Mouse (Mus musculus) lung, adult 2 months (tissue): ENCODE results near the gene Zbtb45. TPM values are rescaled to one million over a fixed set of nuclear protein-coding genes. Genes with fewer than 3 reads are reported as not detected.

Experiments used
- DNase-seq: peaks from one replicate; pipeline ENCODE4 v3.0.0; 2022
- H3K4me1 ChIP-seq: fragments of 200-500 bp; 2 replicates; pipeline ENCODE4 v1.6.1; 2011; ENCODE audit warnings: low read length; ENCODE audit not compliant: control insufficient read depth, insufficient read depth
- H3K4me3 ChIP-seq: fragments of 200-500 bp; replicated peaks from 2 replicates; pipeline ENCODE3; 2011; ENCODE audit warnings: low read depth, mild to moderate bottlenecking, control low read depth, low read length; ENCODE audit errors: extremely low read depth
- CTCF ChIP-seq: fragments of 200-500 bp; IDR thresholded peaks from 2 replicates; pipeline ENCODE4 v1.5.1; 2011; ENCODE audit warnings: mild to moderate bottlenecking, low read length, control low read depth; ENCODE audit not compliant: insufficient read depth
- POLR2A ChIP-seq: fragments of 200-500 bp; IDR thresholded peaks from 2 replicates; pipeline ENCODE4 v1.6.1; 2011; ENCODE audit warnings: low read depth, mild to moderate bottlenecking, control low read depth, low read length, borderline replicate concordance; ENCODE audit errors: extremely low read depth
- WGBS: fragments of 180-500 bp; shearing (Covaris S2); methylation state at CpG from one replicate; pipeline ENCODE4 v1.1.7; 2018; 5-methylcytosine and 5-hydroxymethylcytosine counted together
- polyA plus RNA-seq: library from polyadenylated mRNA; depleted of rRNA; stranded (reverse); fragments of >200 nt; gene quantifications from 2 replicates; pipeline ENCODE4 v1.2.3, GENCODE M21; 2012

The Zbtb45 gene
- polyA plus RNA-seq, 1 experiment, result 23.5 TPM

GRCm38 (mm10) chr7:13043445-13044253, 33.8 kb upstream of the Zbtb45 start:
- DNase-seq, result no peak
- TF ChIP-seq CTCF, result no peak
- no peak for TF ChIP-seq POLR2A

GRCm38 (mm10) chr7:13043120-13043444, 33.2 kb upstream of the Zbtb45 start:
- no peak overlapping the region for H3K4me3 ChIP-seq

More at GRCm38 (mm10) chr7:13043445-13044253, 33.8 kb upstream of the Zbtb45 start:
- 8% methylated on average over 88 of the region's 88 CpGs for WGBS
- H3K4me1 ChIP-seq, result peaks cover 8% of the 10 kb centered on the region; the same call in 1 of the 2 replicates
- no peak overlapping the region for H3K4me3 ChIP-seq

GRCm38 (mm10) chr7:13042511-13042910, 32.7 kb upstream of the Zbtb45 start:
- 76% methylated on average over 6 of the region's 6 CpGs for WGBS
- peaks cover 8% of the 10 kb centered on the region; the same call in 1 of the 2 replicates for H3K4me1 ChIP-seq
- H3K4me3 ChIP-seq, result no peak overlapping the region
- no peak for TF ChIP-seq POLR2A
- TF ChIP-seq CTCF, result no peak
- DNase-seq, result no peak

More at GRCm38 (mm10) chr7:13043120-13043444, 33.2 kb upstream of the Zbtb45 start:
- no peak for DNase-seq
- TF ChIP-seq CTCF (no peak), POLR2A (no peak)
- 56% methylated on average over 16 of the region's 16 CpGs for WGBS
- H3K4me1 ChIP-seq, result peaks cover 8% of the 10 kb centered on the region; the same call in 1 of the 2 replicates

- Histone ChIP-seq H3K4me1 (peaks cover 8% of the 10 kb centered on the region), H3K4me3 (no peak overlapping the region)
- 96% methylated on average over 1 of the region's 1 CpGs for WGBS
- DNase-seq, result no peak
- TF ChIP-seq POLR2A (no peak), CTCF (no peak)
Measured at GRCm38 (mm10) chr7:13041256-13041655, 31.4 kb upstream of the Zbtb45 start.

GRCm38 (mm10) chr7:13039181-13039580, 29.3 kb upstream of the Zbtb45 start:
- Histone ChIP-seq H3K4me3 (no peak overlapping the region), H3K4me1 (peaks cover 13% of the 10 kb centered on the region)
- WGBS, result 69% methylated on average over 1 of the region's 1 CpGs
- no peak for DNase-seq
- TF ChIP-seq POLR2A (no peak), CTCF (no peak)

- peak overlapping the region; percentile 88 for H3K4me3 ChIP-seq
- 7% methylated on average over 15 of the region's 15 CpGs for WGBS
- H3K4me1 ChIP-seq, result peaks cover 9% of the 10 kb centered on the region
- TF ChIP-seq POLR2A (no peak), CTCF (no peak)
- no peak for DNase-seq
Measured at GRCm38 (mm10) chr7:13038621-13039169, 28.9 kb upstream of the Zbtb45 start.

GRCm38 (mm10) chr7:13037901-13038555, 28.2 kb upstream of the Zbtb45 start, which contains the start of gene Ube2m:
Ube2m (minus strand) TSS chr7:13038275.
- DNase-seq, result peak; percentile 99
- peak within 1 kb of the TSS; percentile 88 for H3K4me3 ChIP-seq
- TF ChIP-seq CTCF (no peak), POLR2A (peak; percentile 90)
- 1% methylated on average over 63 of the region's 65 CpGs for WGBS
- peaks cover 10% of the 10 kb centered on the region for H3K4me1 ChIP-seq

- Histone ChIP-seq H3K4me1 (peaks cover 10% of the 10 kb centered on the region), H3K4me3 (peak overlapping the region; percentile 86)
- WGBS, result under 1% methylated on average over 32 of the region's 33 CpGs
- no peak for TF ChIP-seq CTCF
- TF ChIP-seq POLR2A, result no peak
- no peak for DNase-seq
Measured at GRCm38 (mm10) chr7:13037366-13037765, 27.5 kb upstream of the Zbtb45 start.

GRCm38 (mm10) chr7:13036806-13037205, 27.0 kb upstream of the Zbtb45 start:
- Histone ChIP-seq H3K4me1 (peaks cover 10% of the 10 kb centered on the region), H3K4me3 (peak overlapping the region; percentile 86)
- no peak for TF ChIP-seq CTCF
- TF ChIP-seq POLR2A, result no peak
- DNase-seq, result no peak
- WGBS, result 26% methylated on average over 4 of the region's 4 CpGs
